In genomic region chr7:119957421-119957820, GRCm38 (mm10) we compare ENCODE assay signal across 14 mouse cellular contexts.
"Had no signal": no experiment of that assay in that cellular context is flagged by ENCODE, and none has a peak within 500 bp of the region (broad histone marks: within the 10 kb centered on the region; RNA-seq: fewer than 3 reads in every experiment).

No protein-coding gene starts in this region.

- H3K4me3 ChIP-seq: layer of hippocampus, adult 2 months; left cerebral cortex, adult 2 months; liver, embryonic 13.5 days; megakaryocyte, embryonic 14.5 days; midbrain, embryonic 10.5 days had no signal

- DNase-seq: layer of hippocampus, adult 9-11 months; liver, embryonic 13.5 days; lung, adult 2 months; lung, postnatal 36 days; midbrain, embryonic 14.5 days; thymus, adult 2 months; thymus, postnatal 14 days; thymus, postnatal 4 days had no signal

- H3K27ac ChIP-seq: layer of hippocampus, adult 2 months; left cerebral cortex, adult 2 months; liver, embryonic 13.5 days; midbrain, embryonic 10.5 days had no signal

- H3K27me3 ChIP-seq: liver, embryonic 13.5 days; megakaryocyte, embryonic 14.5 days had no signal

- ATAC-seq: intestine, postnatal 0 days; lung, postnatal 0 days had no signal

- H3K9ac ChIP-seq: liver, embryonic 13.5 days had no signal

- H3K9me3 ChIP-seq: liver, embryonic 13.5 days; megakaryocyte, embryonic 14.5 days; midbrain, embryonic 10.5 days had no signal

- H3K4me2 ChIP-seq: liver, embryonic 13.5 days had no signal

- H3K36me3 ChIP-seq: liver, embryonic 13.5 days; midbrain, embryonic 10.5 days had no signal

- H3K4me1 ChIP-seq: liver, embryonic 13.5 days; megakaryocyte, embryonic 14.5 days; midbrain, embryonic 10.5 days had no signal
